Mouse (Mus musculus): ENCODE data around the gene Cmss1. TPM values are rescaled to one million over a fixed set of nuclear protein-coding genes. Genes with fewer than 3 reads are reported as not detected.

Gene Cmss1
- polyA plus RNA-seq (2014; fragmentation: Nextera tagmentation; extraction: Ambion mirVana), result 32.6 and 38.8 TPM in 2 replicates

DNA sequence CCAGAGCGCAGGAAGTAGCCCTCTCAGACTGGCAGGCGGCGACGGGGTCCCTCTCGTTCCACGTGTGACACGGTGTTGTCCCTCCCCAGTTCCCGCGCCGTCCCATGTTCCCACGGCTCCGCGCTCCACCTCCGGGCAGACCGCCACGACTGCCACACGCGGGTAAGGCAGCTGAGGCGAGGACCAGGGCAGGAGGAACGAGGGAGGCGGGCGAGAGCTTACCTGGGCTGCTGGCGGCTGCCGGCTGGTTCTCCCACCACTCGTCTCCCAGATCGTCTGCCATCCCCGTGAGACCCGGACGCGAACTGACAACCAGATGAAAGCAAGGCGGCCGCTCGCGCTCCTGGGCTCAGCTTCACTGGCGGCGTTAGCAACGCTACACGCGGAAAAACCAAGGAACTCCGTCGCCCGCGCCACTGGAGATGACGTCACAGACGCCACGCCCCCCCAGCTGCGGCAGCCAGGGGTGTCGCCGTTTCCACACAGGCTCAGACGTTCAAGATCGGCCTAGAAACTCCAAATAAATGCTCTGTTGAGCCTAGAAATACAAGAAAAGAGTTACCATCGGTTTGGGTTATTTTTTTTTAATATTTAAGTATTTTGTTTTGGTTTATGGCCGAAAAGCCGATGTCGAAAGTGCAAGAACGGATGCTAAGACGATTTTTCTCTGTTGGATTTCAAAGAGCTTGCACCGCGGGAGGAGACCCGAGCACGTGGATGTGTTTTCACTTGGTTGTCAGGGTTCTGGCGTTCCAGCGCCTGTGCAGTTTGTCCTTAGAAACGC is at the start of gene Cmss1:
Gene Cmss1 (minus strand): TSS at position 421 of the 784 bp plus-strand sequence.
- under 1% methylated on average over 64 of the region's 64 CpGs for WGBS

DNA sequence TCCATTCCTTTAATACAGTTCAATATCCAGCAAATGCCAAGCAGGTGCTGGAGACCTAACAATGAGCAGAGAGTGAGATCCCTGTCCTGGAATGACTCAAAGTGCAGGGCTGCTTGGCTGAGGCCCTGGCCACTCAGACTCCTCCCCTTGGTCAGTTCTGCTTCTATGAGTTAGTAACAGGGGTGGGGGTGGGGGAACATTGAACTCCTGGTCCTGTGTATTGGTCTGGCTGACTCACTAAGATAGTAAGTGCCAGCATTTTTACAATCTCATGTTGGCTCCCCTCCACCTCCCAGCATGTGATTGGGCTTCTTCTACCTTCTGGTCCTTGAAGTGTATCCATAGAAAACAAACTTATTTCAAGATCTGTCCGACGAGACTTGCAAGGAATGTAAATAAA is 43.2 kb upstream of the Cmss1 start:
- no peaks in the 10 kb centered on the region for H3K4me1 ChIP-seq (replicated peaks; ENCODE audit: control insufficient read depth, insufficient read depth, low read length)
- DNase-seq (ENCODE audit: low spot score) (no peak), ATAC-seq (ENCODE audit: low FRiP score) (no peak)
- H3K4me3 ChIP-seq (replicated peaks; ENCODE audit: low read length), result no peak overlapping the region
- H3K36me3 ChIP-seq (replicated peaks; ENCODE audit: control insufficient read depth, insufficient read depth), result no peaks in the 10 kb centered on the region
- H3K27me3 ChIP-seq (ENCODE audit: control insufficient read depth, insufficient read depth, low read length), result no peaks in the 10 kb centered on the region
- H3K9ac ChIP-seq, result no peak overlapping the region
- no peak overlapping the region for H3K4me2 ChIP-seq (replicated peaks)
- H3K27ac ChIP-seq, result no peak overlapping the region
- WGBS, result 74% methylated on average over 2 of the region's 2 CpGs
- no peaks in the 10 kb centered on the region for H3K9me3 ChIP-seq (ENCODE audit: control insufficient read depth, low read length)

More for the DNA sequence above, at the start of gene Cmss1:
- Histone ChIP-seq H3K4me3 (replicated peaks; ENCODE audit: low read length) (peak within 1 kb of the TSS; percentile 91), H3K9ac (peak within 1 kb of the TSS; percentile 74), H3K36me3 (replicated peaks; ENCODE audit: control insufficient read depth, insufficient read depth) (no peaks in the 10 kb centered on the region), H3K9me3 (ENCODE audit: control insufficient read depth, low read length) (no peaks in the 10 kb centered on the region), H3K4me2 (replicated peaks) (peak within 1 kb of the TSS; percentile 82), H3K4me1 (replicated peaks; ENCODE audit: control insufficient read depth, insufficient read depth, low read length) (peaks cover 4% of the 10 kb centered on the region; the same call in 1 of the 2 replicates), H3K27me3 (ENCODE audit: control insufficient read depth, insufficient read depth, low read length) (no peaks in the 10 kb centered on the region), H3K27ac (peak within 1 kb of the TSS; percentile 78)
- peak; percentile 97 for DNase-seq (ENCODE audit: low spot score)
- ATAC-seq (ENCODE audit: low FRiP score), result peak; percentile 96

DNA sequence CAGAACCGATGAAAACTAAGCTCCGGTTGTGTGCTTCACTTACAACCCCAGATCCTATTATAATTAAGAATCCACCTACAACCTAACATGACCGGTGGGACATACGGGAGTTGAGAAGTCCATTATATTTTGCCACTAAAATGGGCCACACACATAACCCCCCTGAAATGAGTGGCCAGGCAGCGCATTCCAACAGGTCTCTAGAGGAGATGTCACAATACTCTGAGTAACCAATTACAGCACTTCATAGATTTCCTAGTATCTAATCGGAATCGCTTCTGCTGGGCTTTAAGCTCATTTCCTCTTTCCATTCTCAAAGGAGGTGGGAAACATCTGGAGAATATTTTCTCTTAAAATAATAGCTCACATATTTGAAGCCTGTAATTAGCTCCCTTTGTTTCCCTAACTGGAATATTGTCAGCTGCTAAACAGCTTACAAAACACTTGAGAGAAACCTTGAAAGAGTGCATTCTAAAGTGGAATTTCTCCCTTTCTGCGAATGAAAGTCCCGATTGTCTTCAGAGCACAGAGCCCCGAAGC is 34.8 kb upstream of the Cmss1 start:
- Histone ChIP-seq H3K27ac (no peak overlapping the region), H3K4me2 (replicated peaks) (no peak overlapping the region), H3K27me3 (ENCODE audit: control insufficient read depth, insufficient read depth, low read length) (no peaks in the 10 kb centered on the region), H3K9me3 (ENCODE audit: control insufficient read depth, low read length) (no peaks in the 10 kb centered on the region), H3K4me1 (replicated peaks; ENCODE audit: control insufficient read depth, insufficient read depth, low read length) (no peaks in the 10 kb centered on the region), H3K9ac (no peak overlapping the region), H3K4me3 (replicated peaks; ENCODE audit: low read length) (no peak overlapping the region), H3K36me3 (replicated peaks; ENCODE audit: control insufficient read depth, insufficient read depth) (no peaks in the 10 kb centered on the region)
- no peak for DNase-seq (ENCODE audit: low spot score)
- WGBS, result 76% methylated on average over 10 of the region's 10 CpGs
- no peak for ATAC-seq (ENCODE audit: low FRiP score)

DNA sequence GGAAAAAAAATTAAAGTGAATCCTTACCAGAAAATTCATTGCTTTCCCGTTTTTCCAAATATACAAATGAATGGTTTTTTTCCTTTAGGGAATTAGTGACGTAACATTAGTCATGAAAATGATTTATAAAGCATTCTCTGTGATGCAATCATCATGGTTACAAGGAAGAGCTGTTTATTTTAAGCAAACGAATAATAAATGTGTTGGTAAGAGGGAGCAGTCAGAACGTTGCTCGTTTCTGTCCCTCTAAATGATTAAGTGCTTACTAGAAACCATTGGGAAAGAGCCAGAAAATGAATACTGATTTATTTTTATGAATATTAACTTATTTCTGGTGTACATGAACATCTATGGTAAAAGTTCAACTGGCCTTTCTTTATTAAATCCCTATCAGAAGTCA is 28.1 kb upstream of the Cmss1 start:
- H3K4me2 ChIP-seq (replicated peaks), result no peak overlapping the region
- DNase-seq (ENCODE audit: low spot score) (no peak), ATAC-seq (ENCODE audit: low FRiP score) (no peak)
- no peak overlapping the region for H3K27ac ChIP-seq
- H3K4me1 ChIP-seq (replicated peaks; ENCODE audit: control insufficient read depth, insufficient read depth, low read length), result no peaks in the 10 kb centered on the region
- WGBS, result 79% methylated on average over 5 of the region's 5 CpGs
- no peak overlapping the region for H3K9ac ChIP-seq
- no peak overlapping the region for H3K4me3 ChIP-seq (replicated peaks; ENCODE audit: low read length)
- H3K27me3 ChIP-seq (ENCODE audit: control insufficient read depth, insufficient read depth, low read length), result no peaks in the 10 kb centered on the region
- no peaks in the 10 kb centered on the region for H3K9me3 ChIP-seq (ENCODE audit: control insufficient read depth, low read length)
- no peaks in the 10 kb centered on the region for H3K36me3 ChIP-seq (replicated peaks; ENCODE audit: control insufficient read depth, insufficient read depth)

DNA sequence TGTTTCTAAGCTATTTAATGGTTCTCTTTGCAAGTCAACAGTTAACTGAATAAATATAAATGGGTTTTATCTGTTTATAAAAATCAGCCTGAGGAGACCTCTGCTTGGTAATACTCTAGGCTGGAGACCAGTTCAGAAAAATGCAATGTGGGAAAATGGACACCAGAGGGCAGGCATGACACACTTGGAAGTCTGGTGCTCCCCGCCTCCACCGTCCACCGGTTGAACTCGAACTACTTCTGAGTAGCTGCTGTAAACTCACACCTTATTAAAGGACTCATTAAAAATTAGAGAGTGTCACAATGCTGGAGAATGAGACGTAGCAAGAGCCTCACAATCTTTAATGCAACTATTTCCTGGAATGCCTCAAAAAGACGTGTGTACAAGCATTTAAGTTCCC is 27.5 kb upstream of the Cmss1 start:
- ATAC-seq (ENCODE audit: low FRiP score) (peak; percentile 88; the same call in 1 of the 2 replicates), DNase-seq (ENCODE audit: low spot score) (peak; percentile 89)
- Histone ChIP-seq H3K9me3 (ENCODE audit: control insufficient read depth, low read length) (no peaks in the 10 kb centered on the region), H3K4me2 (replicated peaks) (no peak overlapping the region), H3K4me1 (replicated peaks; ENCODE audit: control insufficient read depth, insufficient read depth, low read length) (no peaks in the 10 kb centered on the region), H3K27me3 (ENCODE audit: control insufficient read depth, insufficient read depth, low read length) (no peaks in the 10 kb centered on the region), H3K4me3 (replicated peaks; ENCODE audit: low read length) (no peak overlapping the region), H3K9ac (no peak overlapping the region), H3K36me3 (replicated peaks; ENCODE audit: control insufficient read depth, insufficient read depth) (no peaks in the 10 kb centered on the region), H3K27ac (no peak overlapping the region)
- 13% methylated on average over 6 of the region's 6 CpGs for WGBS

DNA sequence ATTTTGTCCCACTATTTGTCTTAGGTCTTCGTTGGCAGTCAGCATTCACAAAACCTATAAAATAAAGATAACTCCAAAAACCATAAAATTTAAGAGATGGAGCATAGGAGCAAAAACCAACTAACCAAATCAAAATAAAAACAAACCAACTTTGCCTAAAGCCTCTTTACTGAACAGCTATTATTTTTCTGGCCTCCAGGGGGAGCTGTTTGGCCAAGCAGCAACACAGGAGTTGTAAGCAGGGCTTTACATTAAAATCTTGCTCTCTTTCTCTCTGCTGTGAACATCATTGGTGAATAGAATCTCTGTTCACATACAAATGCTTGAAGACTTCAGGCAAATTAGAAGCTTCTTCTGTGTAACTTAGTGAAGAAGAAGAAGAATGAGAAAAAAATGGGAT is 5.1 kb upstream of the Cmss1 start:
- ATAC-seq (ENCODE audit: low FRiP score) (no peak), DNase-seq (ENCODE audit: low spot score) (peak; percentile 64)
- 0% methylated on average over 1 of the region's 1 CpGs for WGBS
- no peak overlapping the region for H3K4me2 ChIP-seq (replicated peaks)
- H3K9me3 ChIP-seq (ENCODE audit: control insufficient read depth, low read length), result no peaks in the 10 kb centered on the region
- no peaks in the 10 kb centered on the region for H3K36me3 ChIP-seq (replicated peaks; ENCODE audit: control insufficient read depth, insufficient read depth)
- no peak overlapping the region for H3K4me3 ChIP-seq (replicated peaks; ENCODE audit: low read length)
- H3K4me1 ChIP-seq (replicated peaks; ENCODE audit: control insufficient read depth, insufficient read depth, low read length), result no peaks in the 10 kb centered on the region; the same call in 1 of the 2 replicates
- no peak overlapping the region for H3K27ac ChIP-seq
- no peak overlapping the region for H3K9ac ChIP-seq
- no peaks in the 10 kb centered on the region for H3K27me3 ChIP-seq (ENCODE audit: control insufficient read depth, insufficient read depth, low read length)

DNA sequence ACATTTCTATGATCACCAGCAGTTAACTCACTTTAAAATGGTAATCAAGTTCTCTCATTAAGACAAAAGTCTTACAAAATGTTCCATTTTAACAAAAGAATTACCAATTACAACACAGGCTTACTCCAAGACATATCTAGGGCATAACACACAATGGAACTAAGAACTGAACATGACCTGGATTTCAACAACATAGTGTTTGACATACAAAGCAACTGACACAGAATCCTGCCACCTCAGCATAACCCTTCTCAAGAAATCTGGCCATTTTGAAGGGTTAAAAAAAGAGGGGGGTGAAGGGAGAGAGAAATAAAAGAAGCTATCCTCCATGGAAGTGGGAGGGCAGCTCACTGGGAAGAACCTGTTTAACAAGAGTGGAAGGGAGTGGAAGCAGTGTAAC is 5.6 kb downstream of the Cmss1 start:
- H3K9me3 ChIP-seq (ENCODE audit: control insufficient read depth, low read length), result no peaks in the 10 kb centered on the region
- DNase-seq (ENCODE audit: low spot score) (no peak), ATAC-seq (ENCODE audit: low FRiP score) (no peak)
- H3K27me3 ChIP-seq (ENCODE audit: control insufficient read depth, insufficient read depth, low read length), result no peaks in the 10 kb centered on the region
- H3K4me2 ChIP-seq (replicated peaks), result no peak overlapping the region
- no peak overlapping the region for H3K4me3 ChIP-seq (replicated peaks; ENCODE audit: low read length)
- 0 out of 2 replicates have a peak, but pooled peaks cover 1% of the 10 kb centered on the region for H3K4me1 ChIP-seq (replicated peaks; ENCODE audit: control insufficient read depth, insufficient read depth, low read length)
- H3K9ac ChIP-seq, result no peak overlapping the region
- no peaks in the 10 kb centered on the region for H3K36me3 ChIP-seq (replicated peaks; ENCODE audit: control insufficient read depth, insufficient read depth)
- no peak overlapping the region for H3K27ac ChIP-seq

DNA sequence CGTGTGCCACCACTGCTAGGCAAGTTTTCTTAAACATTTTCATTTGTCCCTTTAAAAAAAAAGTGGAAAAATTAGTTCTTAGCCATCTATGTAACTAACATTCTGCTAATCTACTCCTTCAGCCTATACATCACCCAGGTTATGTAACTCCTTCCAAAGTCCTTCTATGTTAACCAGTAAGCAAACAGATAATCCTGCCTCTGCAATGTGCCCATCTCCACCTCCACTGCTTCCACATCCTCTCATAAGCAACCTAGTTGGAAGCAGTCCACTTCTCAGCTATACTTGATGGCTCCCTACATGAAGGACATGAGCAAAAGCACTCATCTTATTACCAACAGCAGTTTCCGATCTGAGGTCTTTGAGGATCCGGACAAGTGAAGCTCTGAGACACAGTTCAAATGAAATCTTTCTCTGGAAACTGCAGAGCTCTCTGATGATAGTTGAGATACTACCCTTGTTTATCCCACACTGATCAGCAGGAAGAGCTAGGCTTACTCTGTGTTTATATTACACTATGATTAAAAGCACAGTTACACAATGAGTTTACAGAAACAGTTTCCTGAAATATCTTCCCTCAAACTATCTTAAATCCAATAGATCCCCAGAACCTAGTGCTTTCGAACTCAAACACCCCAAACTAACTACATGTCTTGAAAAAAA is 9.2 kb downstream of the Cmss1 start:
- Histone ChIP-seq H3K27ac (no peak overlapping the region), H3K4me1 (replicated peaks; ENCODE audit: control insufficient read depth, insufficient read depth, low read length) (no peaks in the 10 kb centered on the region), H3K36me3 (replicated peaks; ENCODE audit: control insufficient read depth, insufficient read depth) (no peaks in the 10 kb centered on the region), H3K9me3 (ENCODE audit: control insufficient read depth, low read length) (no peaks in the 10 kb centered on the region), H3K4me3 (replicated peaks; ENCODE audit: low read length) (no peak overlapping the region), H3K27me3 (ENCODE audit: control insufficient read depth, insufficient read depth, low read length) (no peaks in the 10 kb centered on the region), H3K9ac (no peak overlapping the region), H3K4me2 (replicated peaks) (no peak overlapping the region)
- no peak for ATAC-seq (ENCODE audit: low FRiP score)
- DNase-seq (ENCODE audit: low spot score), result no peak
- whole genome bisulfite sequencing, result 89% methylated on average over 4 of the region's 4 CpGs

DNA sequence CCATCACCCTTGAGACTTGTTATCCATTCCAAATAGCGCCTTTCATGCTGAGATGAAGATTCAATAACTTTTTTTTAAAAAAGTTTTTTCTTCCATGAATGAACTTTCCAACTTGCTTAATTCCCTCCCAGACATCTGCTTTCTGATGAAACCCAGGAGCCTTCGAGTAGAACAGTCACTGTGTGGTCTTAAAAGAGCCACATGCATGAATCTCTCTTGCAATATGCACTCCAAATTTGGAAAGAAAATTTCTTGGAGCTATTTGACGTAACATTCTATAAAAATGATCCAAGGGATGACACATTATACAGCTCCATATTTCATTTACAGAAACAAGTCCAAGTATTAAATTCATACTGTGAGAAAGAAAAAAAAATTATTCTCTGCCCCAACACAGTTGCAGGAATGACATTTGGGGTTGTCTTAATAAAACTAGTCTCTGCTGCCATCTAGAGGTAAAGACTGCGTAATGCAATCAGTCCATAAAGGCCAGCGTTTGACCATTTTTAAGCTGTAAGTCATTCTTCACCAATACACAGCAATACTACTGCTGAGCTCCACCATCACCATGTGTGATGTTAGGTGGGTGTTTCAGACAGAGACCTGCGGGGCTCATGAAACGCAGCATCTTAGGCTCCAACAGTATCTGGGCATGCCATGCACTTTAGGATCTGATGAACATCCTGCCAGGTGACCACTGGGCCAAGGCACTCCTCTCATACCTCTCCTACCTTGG is 13.1 kb downstream of the Cmss1 start:
- Histone ChIP-seq H3K4me2 (replicated peaks) (no peak overlapping the region), H3K4me3 (replicated peaks; ENCODE audit: low read length) (no peak overlapping the region), H3K27ac (no peak overlapping the region), H3K36me3 (replicated peaks; ENCODE audit: control insufficient read depth, insufficient read depth) (no peaks in the 10 kb centered on the region), H3K4me1 (replicated peaks; ENCODE audit: control insufficient read depth, insufficient read depth, low read length) (no peaks in the 10 kb centered on the region), H3K9ac (no peak overlapping the region), H3K27me3 (ENCODE audit: control insufficient read depth, insufficient read depth, low read length) (no peaks in the 10 kb centered on the region), H3K9me3 (ENCODE audit: control insufficient read depth, low read length) (no peaks in the 10 kb centered on the region)
- ATAC-seq (ENCODE audit: low FRiP score), result peak; percentile 71; the same call in 1 of the 2 replicates
- WGBS, result 42% methylated on average over 7 of the region's 7 CpGs
- peak; percentile 89 for DNase-seq (ENCODE audit: low spot score)

Measured in hindbrain, embryonic 14.5 days (tissue).